12 mouse cellular contexts compared by ENCODE assay signal in genomic region chr11:4183511-4183910, GRCm38 (mm10). TPM values are rescaled to one million over a fixed set of nuclear protein-coding genes. Genes with fewer than 3 reads are reported as not detected.
DNase-seq lines count a peak whose midpoint lies in the region; TF ChIP-seq lines count a peak whose summit lies in the region.
"Had no signal": no experiment of that assay in that cellular context is flagged by ENCODE, and none has a peak within 500 bp of the region (broad histone marks: within the 10 kb centered on the region; RNA-seq: fewer than 3 reads in every experiment).

No protein-coding gene starts in this region.

- TF ChIP-seq RAD21 in MEL (IDR thresholded peaks at IDR 0.05; ENCODE audit: low read depth, low read length) = no peak

- peaks cover 0 to 10% of the 10 kb centered on the region in 2 experiments; a peak in 3 of 4 replicates for H3K4me1 ChIP-seq in MEL (ENCODE audit: control insufficient read depth in 1 of 2, insufficient read depth in 2 of 2, low read length in 2 of 2)

- H3K4me3 ChIP-seq in gastrocnemius, adult 2 months = no peak overlapping the region
- no peak overlapping the region for H3K4me3 ChIP-seq in layer of hippocampus, adult 2 months
- H3K4me3 ChIP-seq in MEL (ENCODE audit: control insufficient read depth in 1 of 2, insufficient read depth in 1 of 2, low read depth in 2 of 2, low read length in 2 of 2) = no peak overlapping the region

- H3K27me3 ChIP-seq in MEL (ENCODE audit: control insufficient read depth in 1 of 2, insufficient read depth in 2 of 2, low read length in 2 of 2) = no peaks in the 10 kb centered on the region

- DNase-seq in gastrocnemius, adult 2 months = no peak
- no peak for DNase-seq in gastrocnemius, postnatal 10 days
- DNase-seq in layer of hippocampus, adult 2 months (ENCODE audit: low spot score in 2 of 2) = no peak
- DNase-seq in layer of hippocampus, adult 8-10 months (ENCODE audit: low spot score in 2 of 2) = no peak
- DNase-seq in MEL (ENCODE audit: low read depth, low spot score) = no peak
- peak; percentile 67 for DNase-seq in fibroblast of lung, adult 2 months (ENCODE audit: low read depth)
- no peak for DNase-seq in adrenal gland, postnatal 4 days (ENCODE audit: low spot score in 2 of 2)
- no peak for DNase-seq in thymus, postnatal 25 days
- DNase-seq: adrenal gland, postnatal 10 days; cerebellum, adult 11 months; heart, postnatal 4 days had no signal

- no peaks in the 10 kb centered on the region for H3K9me3 ChIP-seq in MEL (replicated peaks; ENCODE audit: insufficient read depth, low read length)

- intact Hi-C loops in gastrocnemius, adult 2 months (cut with DNase I) = no loop called here

- no peak for TF ChIP-seq CTCF in gastrocnemius, adult 2 months (IDR thresholded peaks at IDR 0.05)
- no peak for TF ChIP-seq CTCF in layer of hippocampus, adult 2 months (conservative IDR thresholded peaks at IDR 0.05)
- no peak for TF ChIP-seq CTCF in MEL (IDR thresholded peaks at IDR 0.05 in 2 of 3, conservative IDR thresholded peaks at IDR 0.05 in 1 of 3; ENCODE audit: control insufficient read depth in 1 of 3, insufficient read depth in 1 of 3, low read depth in 2 of 3, low read length in 3 of 3, poor library complexity in 1 of 3, severe bottlenecking in 1 of 3)

- peak overlapping the region; percentile 48 for H3K27ac ChIP-seq in gastrocnemius, adult 2 months
- H3K27ac ChIP-seq in layer of hippocampus, adult 2 months = peak overlapping the region; percentile 78
- no peak overlapping the region for H3K27ac ChIP-seq in MEL (ENCODE audit: control insufficient read depth, low read depth, low read length)
- H3K27ac ChIP-seq: macrophage had no signal

- no peak for TF ChIP-seq EP300 in MEL (IDR thresholded peaks at IDR 0.05; ENCODE audit: low read depth in 1 of 2, low read length in 2 of 2)

- H3K9ac ChIP-seq in MEL (ENCODE audit: control insufficient read depth, low read depth, low read length, poor library complexity, severe bottlenecking) = no peak overlapping the region

- H3K79me2 ChIP-seq in MEL (ENCODE audit: control insufficient read depth, insufficient read depth, low read length, poor library complexity) = peaks cover 8% of the 10 kb centered on the region

- H3K36me3 ChIP-seq in MEL (ENCODE audit: control insufficient read depth in 1 of 2, insufficient read depth in 2 of 2, low read length in 2 of 2) = peaks cover 11 to 35% of the 10 kb centered on the region in 2 experiments

- no peak for TF ChIP-seq POLR2A in MEL (IDR thresholded peaks at IDR 0.05; ENCODE audit: control insufficient read depth in 1 of 2, insufficient read depth in 1 of 2, low read depth in 1 of 2, low read length in 2 of 2, poor library complexity in 1 of 2)

TF ChIP-seq in MEL, 35 proteins besides CTCF, POLR2A, EP300 and RAD21:
- TF ChIP-seq TBP (IDR thresholded peaks at IDR 0.05; ENCODE audit: low read depth, low read length) (no peak), NELFE (IDR thresholded peaks at IDR 0.05; ENCODE audit: low read depth, low read length) (no peak), MYC (IDR thresholded peaks at IDR 0.05; ENCODE audit: low read depth, low read length) (0 out of 2 replicates have a peak, but pooled peaks have one; percentile 31), GATA1 (IDR thresholded peaks at IDR 0.05; ENCODE audit: low read depth, low read length) (no peak), ZMIZ1 (IDR thresholded peaks at IDR 0.05; ENCODE audit: low read depth, low read length) (no peak), POLR2AphosphoS2 (IDR thresholded peaks at IDR 0.05; ENCODE audit: low read length) (peak; percentile 16; the same call in 1 of the 2 replicates), MYB (IDR thresholded peaks at IDR 0.05; ENCODE audit: low read depth, low read length) (no peak), SMC3 (IDR thresholded peaks at IDR 0.05; ENCODE audit: low read depth, low read length) (no peak), SIN3A (IDR thresholded peaks at IDR 0.05; ENCODE audit: low read length) (no peak), TAL1 (IDR thresholded peaks at IDR 0.05; ENCODE audit: low read length) (no peak), E2F4 (IDR thresholded peaks at IDR 0.05; ENCODE audit: borderline replicate concordance, low read depth, low read length) (no peak), BHLHE40 (IDR thresholded peaks at IDR 0.05; ENCODE audit: borderline replicate concordance, low read depth, low read length) (no peak), TCF12 (IDR thresholded peaks at IDR 0.05; ENCODE audit: low read depth, low read length) (no peak), JUND (IDR thresholded peaks at IDR 0.05; ENCODE audit: low read depth, low read length) (no peak), RCOR1 (IDR thresholded peaks at IDR 0.05; ENCODE audit: low read depth, low read length) (no peak), MXI1 (IDR thresholded peaks at IDR 0.05; ENCODE audit: low read depth, low read length) (no peak), MAX (IDR thresholded peaks at IDR 0.05; ENCODE audit: low read length) (no peak), MEF2A (IDR thresholded peaks at IDR 0.05; ENCODE audit: extremely low read depth, insufficient replicate concordance, low read depth, low read length, poor library complexity, severe bottlenecking) (no peak), MAFK (IDR thresholded peaks at IDR 0.05; ENCODE audit: borderline replicate concordance, low read depth, low read length) (no peak), MAZ (IDR thresholded peaks at IDR 0.05; ENCODE audit: low read depth, low read length) (no peak), ZNF384 (IDR thresholded peaks at IDR 0.05; ENCODE audit: low read depth, low read length) (peak; percentile 84)
TF ChIP-seq in MEL: peak in this region for 3.

RNA-seq across cellular contexts. Expression of gene Tbc1d10a, which starts 3.1 kb away (rescaled TPM):
- 1 to 10 TPM; 3.1 to 5.2 TPM for total RNA-seq in gastrocnemius, adult 2 months (2021)
- 1 to 10 TPM; 6.1 to 8.2 TPM for total RNA-seq in gastrocnemius, postnatal 10 days (2021)
- total RNA-seq in layer of hippocampus, adult 2 months (2021) = 10 to 100 TPM; 27.3 to 29.4 TPM
- total RNA-seq in layer of hippocampus, adult 8-10 months (2022) = 10 to 100 TPM; 26.7 to 31.7 (median 28.8) TPM
- total RNA-seq in MEL (2012; rRNA removed) = 26.3 and 27.4 TPM in 2 replicates
- polyA plus RNA-seq in MEL (2012; ENCODE audit: insufficient read depth in 1 of 2, insufficient read length in 2 of 2, low read depth in 1 of 2, low replicate concordance in 2 of 2, missing spikeins in 1 of 2) = 10 to 100 TPM in 1 of 2 experiments, not detected in 1; 23.0 TPM
- total RNA-seq in adrenal gland, postnatal 4 days (2021) = 10 to 100 TPM; 19.0 to 19.9 TPM

RNA-seq across cellular contexts. Expression of gene Sf3a1, which starts 23.4 kb away (rescaled TPM):
- total RNA-seq in gastrocnemius, adult 2 months (2021) = 10 to 100 TPM; 13.9 to 19.6 TPM
- total RNA-seq in gastrocnemius, postnatal 10 days (2021) = 10 to 100 TPM; 28.1 to 32.6 TPM
- total RNA-seq in layer of hippocampus, adult 2 months (2021) = 10 to 100 TPM; 72.3 to 74.1 TPM
- 10 to 100 TPM; 57.6 to 66.7 (median 63.6) TPM for total RNA-seq in layer of hippocampus, adult 8-10 months (2022)
- total RNA-seq in MEL (2012; rRNA removed) = 64.9 and 77.0 TPM in 2 replicates
- 100 to 1,000 TPM in 1 of 2 experiments, 10 to 100 TPM in 1; 32.1 to 101 TPM for polyA plus RNA-seq in MEL (2012; ENCODE audit: insufficient read depth in 1 of 2, insufficient read length in 2 of 2, low read depth in 1 of 2, low replicate concordance in 2 of 2, missing spikeins in 1 of 2)
- 10 to 100 TPM; 70.4 to 71.6 TPM for total RNA-seq in adrenal gland, postnatal 4 days (2021)

RNA-seq across cellular contexts. Expression of gene Ccdc157, which starts 23.4 kb away (rescaled TPM):
- total RNA-seq in gastrocnemius, adult 2 months (2021) = 1 to 10 TPM; 3.2 to 3.4 TPM
- 1 to 10 TPM; 5.9 to 8.8 TPM for total RNA-seq in gastrocnemius, postnatal 10 days (2021)
- 10 to 100 TPM; 12.2 to 12.8 TPM for total RNA-seq in layer of hippocampus, adult 2 months (2021)
- total RNA-seq in layer of hippocampus, adult 8-10 months (2022) = 10 to 100 TPM; 13.8 to 18.5 (median 15.4) TPM
- 1.8 and 2.0 TPM in 2 replicates for total RNA-seq in MEL (2012; rRNA removed)
- 1 to 10 TPM in 1 of 2 experiments, not detected in 1; 2.9 TPM for polyA plus RNA-seq in MEL (2012; ENCODE audit: insufficient read depth in 1 of 2, insufficient read length in 2 of 2, low read depth in 1 of 2, low replicate concordance in 2 of 2, missing spikeins in 1 of 2)
- total RNA-seq in adrenal gland, postnatal 4 days (2021) = 10 to 100 TPM; 13.8 to 18.6 TPM

RNA-seq across cellular contexts. Expression of gene Castor1, which starts 34.5 kb away (rescaled TPM):
- total RNA-seq in gastrocnemius, adult 2 months (2021) = 1 to 10 TPM; 2.0 to 2.6 TPM
- 1 to 10 TPM; 5.9 to 6.9 TPM for total RNA-seq in gastrocnemius, postnatal 10 days (2021)
- 1 to 10 TPM; 5.3 to 5.8 TPM for total RNA-seq in layer of hippocampus, adult 2 months (2021)
- total RNA-seq in layer of hippocampus, adult 8-10 months (2022) = 1 to 10 TPM; 3.1 to 5.8 (median 4.9) TPM
- total RNA-seq in MEL (2012; rRNA removed) = 6.6 and 7.1 TPM in 2 replicates
- polyA plus RNA-seq in MEL (2012; ENCODE audit: insufficient read depth in 1 of 2, insufficient read length in 2 of 2, low read depth in 1 of 2, low replicate concordance in 2 of 2, missing spikeins in 1 of 2) = 10 to 100 TPM in 1 of 2 experiments, not detected in 1; 11.8 TPM
- total RNA-seq in adrenal gland, postnatal 4 days (2021) = 1 to 10 TPM; 6.3 to 6.6 TPM

RNA-seq across cellular contexts. Expression of gene Rnf215, which starts 48.5 kb away (rescaled TPM):
- total RNA-seq in gastrocnemius, adult 2 months (2021) = 1 to 10 TPM; 4.6 to 6.3 TPM
- 10 to 100 TPM in 1 of 2 experiments, 1 to 10 TPM in 1; 7.8 to 13.3 TPM for total RNA-seq in gastrocnemius, postnatal 10 days (2021)
- 10 to 100 TPM; 33.8 to 35.6 TPM for total RNA-seq in layer of hippocampus, adult 2 months (2021)
- total RNA-seq in layer of hippocampus, adult 8-10 months (2022) = 10 to 100 TPM; 32.4 to 36.4 (median 35.0) TPM
- 10.1 and 11.3 TPM in 2 replicates for total RNA-seq in MEL (2012; rRNA removed)
- polyA plus RNA-seq in MEL (2012; ENCODE audit: insufficient read depth in 1 of 2, insufficient read length in 2 of 2, low read depth in 1 of 2, low replicate concordance in 2 of 2, missing spikeins in 1 of 2) = 10 to 100 TPM in 1 of 2 experiments, not detected in 1; 13.2 TPM
- total RNA-seq in adrenal gland, postnatal 4 days (2021) = 10 to 100 TPM; 32.0 to 34.8 TPM
